Mouse (Mus musculus) gonadal fat pad, adult 2 months (tissue): Measurements from ENCODE around the gene Slc11a1. TPM values are rescaled to one million over a fixed set of nuclear protein-coding genes. Genes with fewer than 3 reads are reported as not detected.

Source experiments
- DNase-seq: peaks from one replicate; pipeline ENCODE4 v3.0.0-alpha.2; 2012; ENCODE audit warnings: low read depth
- polyA plus RNA-seq: library from polyadenylated mRNA; depleted of rRNA; stranded (reverse); fragments of >200 nt; gene quantifications from 2 replicates; pipeline ENCODE4 v1.2.3, GENCODE M21; 2012; rRNA removed

Slc11a1 gene
- polyA plus RNA-seq, 1 experiment: 42.9 TPM

DNA sequence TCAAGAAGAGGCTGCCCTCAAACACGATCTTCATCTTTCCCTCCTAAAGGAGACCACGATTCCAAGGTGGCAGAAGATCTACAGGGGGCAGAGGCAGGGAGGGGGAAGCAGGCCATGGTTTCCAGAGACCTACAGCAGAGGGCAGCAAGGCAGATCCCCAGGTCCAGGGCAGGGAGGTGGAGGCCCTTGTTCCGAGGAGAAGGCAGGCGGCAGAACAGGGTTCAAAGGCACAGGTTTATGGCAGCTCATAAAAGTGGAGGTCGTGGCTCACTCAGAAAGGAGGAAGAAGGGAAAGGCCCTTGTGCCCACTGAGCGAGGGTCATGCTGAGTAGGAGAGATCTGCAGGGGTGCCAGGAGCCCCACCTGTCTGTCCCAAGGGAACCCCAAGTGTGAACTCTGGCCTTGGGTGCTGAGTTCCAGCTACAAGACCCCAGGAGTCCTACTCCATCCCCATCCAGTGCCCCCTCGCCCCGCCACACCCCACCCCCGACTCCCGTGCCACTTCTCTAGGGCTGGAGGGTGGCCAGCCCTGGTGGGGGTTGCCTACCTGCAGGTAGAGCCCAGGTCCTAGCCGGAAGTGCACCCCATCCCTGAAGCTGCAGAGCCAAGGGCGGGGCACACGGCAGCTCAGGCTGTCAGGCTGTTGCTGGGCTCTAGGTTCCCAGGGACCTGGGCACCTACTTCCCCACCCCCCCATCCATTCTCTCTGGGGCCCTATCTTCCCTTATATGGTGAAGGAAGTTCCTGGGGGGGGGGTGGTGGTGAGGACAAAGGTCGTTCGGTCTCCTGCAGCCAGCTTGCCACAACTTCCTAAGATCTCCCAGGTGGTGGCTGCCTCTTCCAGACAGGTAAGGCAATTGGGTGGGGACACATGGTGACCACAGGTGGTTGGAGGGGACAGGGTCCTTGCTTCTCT lies 33.9 kb downstream of the Slc11a1 start, which contains the start of gene Vil1:
Vil1 (plus strand) TSS at position 788 of the 916 bp plus-strand sequence.
- DNase-seq: no peak

DNA sequence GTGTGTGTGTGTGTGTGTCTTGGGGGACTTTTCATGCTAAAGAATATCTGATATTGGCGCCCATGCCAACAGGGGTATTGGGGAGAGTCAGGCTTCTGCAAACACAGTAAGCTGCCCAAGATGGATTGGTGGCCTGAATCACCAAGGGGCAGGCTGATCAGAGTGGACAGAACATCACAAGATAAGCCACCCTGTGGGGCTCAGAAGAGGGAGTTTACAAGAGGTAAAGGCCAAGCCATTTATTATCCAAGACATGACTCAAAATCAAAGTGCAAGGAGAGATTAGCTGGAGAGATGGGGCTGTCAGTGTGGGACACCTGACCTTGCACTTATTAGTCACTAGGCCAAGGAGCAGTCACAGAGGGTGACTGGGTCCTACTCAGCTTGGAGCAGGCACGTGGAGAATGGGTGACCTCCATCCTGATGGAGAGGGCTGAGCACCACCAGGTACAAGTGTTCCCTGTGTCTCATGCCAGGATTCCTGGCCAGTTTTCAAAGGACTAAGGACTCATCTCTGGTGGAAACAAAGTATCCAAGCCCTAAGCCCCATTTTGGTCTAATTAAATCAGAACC lies 36.8 kb downstream of the Slc11a1 start:
- DNase-seq: no peak

DNA sequence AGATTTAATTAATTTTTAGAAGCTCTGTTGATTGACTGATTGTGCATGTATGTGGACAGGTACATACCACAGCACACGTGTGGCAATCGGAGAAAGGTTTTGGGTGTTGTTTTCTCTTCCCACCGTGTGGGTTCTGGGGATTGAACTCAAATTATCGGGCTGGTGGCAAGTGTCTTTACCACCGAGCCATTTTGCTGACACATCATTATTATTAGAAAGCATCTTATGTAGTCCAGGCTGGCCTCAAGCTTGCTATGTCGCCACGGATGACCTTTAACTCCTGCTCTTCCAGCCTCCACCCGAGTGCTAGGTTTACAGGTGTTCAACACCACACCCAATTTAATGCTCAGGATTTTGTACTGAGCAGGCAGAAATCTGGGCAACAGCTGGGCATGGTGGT lies 37.7 kb downstream of the Slc11a1 start:
- DNase-seq: no peak

DNA sequence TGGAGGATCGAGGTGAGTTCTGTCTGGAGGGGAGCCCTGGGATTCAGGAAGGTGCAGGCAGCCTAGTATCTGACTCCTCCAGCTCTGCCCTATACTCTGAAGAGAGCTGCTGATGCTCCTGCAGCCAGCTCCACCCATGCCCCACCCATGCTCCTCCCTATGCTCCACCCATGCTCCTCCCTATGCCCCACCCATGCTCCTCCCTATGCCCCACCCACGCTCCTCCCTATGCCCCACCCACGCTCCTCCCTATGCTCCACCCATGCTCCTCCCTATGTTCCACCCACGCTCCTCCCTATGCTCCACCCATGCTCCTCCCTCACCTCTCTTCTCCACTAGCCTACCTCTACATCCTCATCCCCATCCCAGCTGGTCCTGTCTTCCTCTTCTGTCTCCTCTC lies 40.1 kb downstream of the Slc11a1 start:
- DNase-seq: no peak

DNA sequence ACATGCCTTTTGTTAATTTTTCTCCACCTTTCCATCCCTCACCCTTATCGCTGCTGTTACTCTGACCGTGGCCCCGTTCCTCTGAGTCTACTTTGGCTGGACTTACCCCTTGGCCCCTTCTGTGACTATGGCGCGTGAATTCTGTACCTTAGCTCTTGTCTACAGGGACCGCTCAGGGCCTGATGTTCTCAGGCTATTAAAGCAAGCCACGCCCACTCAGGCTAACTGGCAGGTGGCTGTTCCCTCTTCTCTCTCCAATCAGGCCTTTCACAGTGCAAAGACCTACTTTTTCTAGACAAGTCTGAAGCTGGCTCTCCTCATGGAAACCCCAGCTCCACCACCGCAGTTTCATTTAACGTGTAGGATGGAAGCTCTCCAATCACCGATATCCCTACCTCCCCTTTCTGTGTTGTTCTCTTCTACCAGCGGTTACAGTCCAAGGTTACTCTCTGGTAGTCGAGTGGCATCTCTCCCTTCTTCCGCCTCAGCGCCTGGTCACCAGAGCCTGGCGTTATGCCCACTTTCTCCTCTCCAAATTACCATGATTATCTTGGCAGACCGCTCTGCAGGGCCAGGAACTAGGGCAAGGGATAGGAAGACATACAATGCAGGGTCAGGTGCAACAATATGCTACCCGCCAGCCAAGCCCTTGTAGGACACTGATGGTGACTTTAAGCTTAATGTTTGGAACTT lies 43.9 kb downstream of the Slc11a1 start:
- DNase-seq: no peak

DNA sequence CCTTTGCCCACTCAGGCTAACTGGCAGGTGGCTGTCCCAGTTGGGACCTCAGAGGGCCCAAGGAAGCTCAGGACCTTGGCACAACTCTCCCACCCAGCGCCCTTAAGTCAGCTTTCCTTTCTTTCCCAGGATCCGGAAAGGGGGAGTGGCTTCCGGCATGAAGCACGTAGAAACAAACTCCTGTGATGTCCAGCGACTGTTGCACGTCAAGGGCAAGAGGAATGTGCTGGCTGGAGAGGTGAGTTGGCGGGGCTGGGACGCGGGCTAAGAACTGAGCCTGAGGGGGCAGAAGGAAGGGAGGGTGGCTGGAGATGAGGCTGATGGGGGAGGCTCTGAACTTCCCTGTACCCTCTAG lies 44.4 kb downstream of the Slc11a1 start:
- DNase-seq: no peak

DNA sequence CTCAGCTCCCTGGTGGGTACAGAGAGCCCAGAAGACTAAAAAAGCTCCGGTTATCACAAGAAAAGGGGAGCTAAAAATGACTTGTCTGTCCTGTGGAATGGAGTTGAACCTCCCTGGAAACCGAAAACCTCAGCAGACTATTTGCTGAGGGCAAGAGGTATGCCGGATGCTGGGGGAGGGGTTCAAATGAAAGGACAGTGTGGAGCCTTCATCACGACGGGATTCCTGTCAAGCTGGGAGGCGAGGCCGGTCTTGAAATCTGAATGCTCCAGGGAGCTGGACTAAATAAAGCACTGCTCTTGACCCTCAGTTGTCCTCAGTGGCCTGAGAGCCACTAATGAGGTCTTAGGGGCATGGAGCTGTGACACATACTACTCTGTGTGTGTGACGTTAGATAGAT lies 48.2 kb downstream of the Slc11a1 start:
- DNase-seq: no peak

DNA sequence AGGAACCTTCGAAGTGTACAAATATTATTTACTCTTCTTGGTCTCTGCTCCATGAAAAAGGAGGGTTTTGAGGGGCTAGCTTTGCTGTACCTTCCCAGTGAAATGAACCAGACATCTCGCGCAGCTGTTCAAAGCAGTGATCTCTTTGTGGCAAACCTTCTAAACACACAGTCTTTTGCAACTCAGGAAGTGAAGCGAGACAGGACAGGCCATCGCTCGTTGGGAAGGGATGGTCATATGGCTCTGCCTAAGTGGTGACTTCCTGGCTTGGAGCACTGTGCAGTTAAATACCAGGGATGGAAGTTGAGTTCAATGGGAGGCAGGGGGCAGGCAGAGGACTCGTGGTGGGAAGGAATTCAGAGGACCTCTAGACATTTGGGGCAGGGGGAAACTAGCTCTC lies 50.9 kb downstream of the Slc11a1 start:
- no peak for DNase-seq

DNA sequence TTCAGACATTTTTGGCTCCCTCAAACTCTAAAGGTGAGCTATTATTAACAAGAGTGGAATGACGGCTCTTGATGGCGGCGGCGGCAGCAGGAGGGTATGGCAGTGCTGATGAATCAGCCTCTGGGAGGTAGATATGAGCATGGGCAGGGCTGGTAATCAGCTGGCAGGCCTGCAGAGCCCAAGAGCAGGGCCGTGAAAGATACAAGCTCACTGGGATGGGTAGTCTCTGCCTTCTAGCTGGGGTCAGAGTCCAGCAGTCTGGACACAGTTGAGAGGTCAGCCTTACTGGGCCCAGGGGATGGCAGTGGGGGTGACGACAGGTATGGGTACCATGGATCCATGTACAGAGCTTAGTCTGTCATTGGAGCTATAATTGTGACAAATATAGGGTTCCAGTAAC lies 58.2 kb downstream of the Slc11a1 start:
- no peak for DNase-seq

DNA sequence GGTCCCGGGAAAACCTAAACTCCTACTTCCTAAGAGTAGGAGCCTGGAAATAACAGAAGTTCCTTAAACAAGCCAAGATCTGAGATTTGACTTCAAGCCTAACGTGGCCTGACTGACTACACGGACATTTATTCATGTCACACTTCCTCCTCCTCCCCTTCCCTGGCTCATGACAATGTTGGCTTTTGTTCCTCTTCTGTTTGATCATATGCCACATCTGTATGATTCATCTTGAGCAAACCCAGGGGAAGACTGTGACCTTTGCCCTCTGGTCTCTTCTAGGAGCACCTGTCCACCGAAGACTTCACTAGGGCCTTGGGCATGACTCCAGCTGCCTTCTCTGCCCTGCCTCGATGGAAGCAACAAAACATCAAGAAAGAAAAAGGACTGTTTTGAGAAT lies 59.6 kb downstream of the Slc11a1 start:
- DNase-seq: no peak

DNA sequence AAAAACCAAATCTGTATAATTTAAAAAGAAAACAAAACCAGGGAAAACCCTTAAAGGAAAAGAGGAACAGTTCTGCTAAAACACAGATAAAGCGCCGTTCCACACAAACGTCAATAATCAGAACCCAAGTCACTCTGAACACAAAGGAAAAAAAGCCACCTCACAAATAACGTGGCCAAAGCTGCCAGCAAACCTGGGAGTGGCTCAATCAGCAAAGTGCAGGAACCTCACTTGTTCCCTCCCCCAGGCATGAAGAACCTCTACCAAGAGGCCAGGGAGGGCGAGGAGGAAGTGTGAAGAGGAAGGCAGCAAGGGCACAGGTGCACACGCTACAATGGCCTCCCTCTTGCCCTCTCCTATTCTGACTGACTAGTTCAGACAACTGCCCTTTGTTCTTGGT lies 60.6 kb downstream of the Slc11a1 start:
- DNase-seq: peak; percentile 31

Other genes starting within 250 kb of the Slc11a1 start
- gene Rufy4, start 249.7 kb upstream of the Slc11a1 start, polyA plus RNA-seq: 1.5 and 2.3 TPM in 2 replicates
- 0.06 and 0.26 TPM in 2 replicates for gene Cxcr2, start 221.2 kb upstream of the Slc11a1 start, polyA plus RNA-seq
- not detected in 2 replicates for gene Cxcr1, start 180.6 kb upstream of the Slc11a1 start, polyA plus RNA-seq
- 165 and 179 TPM in 2 replicates for gene Arpc2, start 139.1 kb upstream of the Slc11a1 start, polyA plus RNA-seq
- gene Gpbar1, start 96.6 kb upstream of the Slc11a1 start, polyA plus RNA-seq: 1.7 and 2.5 TPM in 2 replicates
- 203 and 210 TPM in 2 replicates for gene Aamp, start 90.5 kb upstream of the Slc11a1 start, polyA plus RNA-seq
- gene Pnkd, start 90.3 kb upstream of the Slc11a1 start, polyA plus RNA-seq: 101 and 110 TPM in 2 replicates
- 162 and 225 TPM in 2 replicates for gene Tmbim1, start 69.6 kb upstream of the Slc11a1 start, polyA plus RNA-seq
- 1.8 and 2.3 TPM in 2 replicates for gene Catip, start 13.1 kb upstream of the Slc11a1 start, polyA plus RNA-seq
- gene Ctdsp1, start 16.3 kb downstream of the Slc11a1 start, polyA plus RNA-seq: 106 and 112 TPM in 2 replicates
- gene Vil1, start 34.2 kb downstream of the Slc11a1 start, polyA plus RNA-seq: 1.3 and 2.6 TPM in 2 replicates
- 18.6 and 20.4 TPM in 2 replicates for gene Cnot9, start 130.9 kb downstream of the Slc11a1 start, polyA plus RNA-seq
- 0.63 and 0.91 TPM in 2 replicates for gene Plcd4, start 167.7 kb downstream of the Slc11a1 start, polyA plus RNA-seq
- 4.1 and 4.9 TPM in 2 replicates for gene Usp37, start 169.1 kb downstream of the Slc11a1 start, polyA plus RNA-seq
- gene Zfp142, start 213.1 kb downstream of the Slc11a1 start, polyA plus RNA-seq: 13.5 and 15.7 TPM in 2 replicates
- 18.0 and 19.3 TPM in 2 replicates for gene Bcs1l, start 213.1 kb downstream of the Slc11a1 start, polyA plus RNA-seq
- gene Rnf25, start 226.2 kb downstream of the Slc11a1 start, polyA plus RNA-seq: 61.1 and 67.2 TPM in 2 replicates
- 3.3 and 4.5 TPM in 2 replicates for gene Stk36, start 226.2 kb downstream of the Slc11a1 start, polyA plus RNA-seq